Mouse (Mus musculus): ENCODE measurements around the gene Rspo1. TPM values are rescaled to one million over a fixed set of nuclear protein-coding genes. Genes with fewer than 3 reads are reported as not detected.

Gene Rspo1
- polyA plus RNA-seq, 1 experiment = not detected

DNA sequence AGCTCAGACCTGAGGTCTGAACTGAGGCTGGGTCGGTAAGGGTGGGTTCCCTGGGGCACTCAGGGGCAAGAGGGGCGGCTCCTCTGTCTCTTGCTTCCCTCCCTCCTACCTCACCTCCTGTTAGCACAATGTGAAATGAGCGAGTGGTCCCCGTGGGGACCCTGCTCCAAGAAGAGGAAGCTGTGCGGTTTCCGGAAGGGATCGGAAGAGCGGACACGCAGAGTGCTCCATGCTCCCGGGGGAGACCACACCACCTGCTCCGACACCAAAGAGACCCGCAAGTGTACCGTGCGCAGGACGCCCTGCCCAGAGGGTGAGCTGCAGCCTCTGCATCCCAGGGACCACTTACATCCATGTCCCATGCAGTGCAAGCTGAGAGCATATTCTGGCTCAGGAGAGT is 21.2 kb downstream of the Rspo1 start:
- TF ChIP-seq CTCF (IDR thresholded peaks at IDR 0.05; ENCODE audit: insufficient read depth, low read depth, low read length) (no peak), POLR2A (IDR thresholded peaks at IDR 0.05; ENCODE audit: insufficient read depth, low read depth, low read length) (no peak)
- Histone ChIP-seq H3K27ac (ENCODE audit: insufficient read depth, low read depth, low read length) (no peak overlapping the region), H3K4me1 (ENCODE audit: control insufficient read depth, insufficient read depth, low read length) (no peaks in the 10 kb centered on the region), H3K4me3 (ENCODE audit: insufficient read depth, low read depth, low read length) (no peak overlapping the region)
- 66% methylated on average over 15 of the region's 15 CpGs for WGBS

DNA sequence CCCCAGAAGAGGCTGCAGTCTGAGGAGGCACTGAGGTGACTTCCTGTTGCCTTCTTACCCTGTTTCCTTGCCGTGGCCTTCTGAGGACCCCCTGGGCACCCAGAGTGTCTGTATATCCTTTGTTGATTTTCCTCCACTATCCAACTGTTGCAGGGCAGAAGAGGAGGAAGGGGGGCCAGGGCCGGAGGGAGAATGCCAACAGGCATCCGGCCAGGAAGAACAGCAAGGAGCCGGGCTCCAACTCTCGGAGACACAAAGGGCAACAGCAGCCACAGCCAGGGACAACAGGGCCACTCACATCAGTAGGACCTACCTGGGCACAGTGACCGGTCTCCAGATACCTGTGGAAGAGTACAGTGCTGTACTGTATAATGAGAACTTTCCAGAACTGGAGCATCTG is 22.0 kb downstream of the Rspo1 start:
- 34% methylated on average over 6 of the region's 6 CpGs for WGBS
- H3K4me1 ChIP-seq (ENCODE audit: control insufficient read depth, insufficient read depth, low read length) = no peaks in the 10 kb centered on the region
- TF ChIP-seq POLR2A (IDR thresholded peaks at IDR 0.05; ENCODE audit: insufficient read depth, low read depth, low read length) (no peak), CTCF (IDR thresholded peaks at IDR 0.05; ENCODE audit: insufficient read depth, low read depth, low read length) (no peak)
- no peak overlapping the region for H3K27ac ChIP-seq (ENCODE audit: insufficient read depth, low read depth, low read length)
- H3K4me3 ChIP-seq (ENCODE audit: insufficient read depth, low read depth, low read length) = no peak overlapping the region

DNA sequence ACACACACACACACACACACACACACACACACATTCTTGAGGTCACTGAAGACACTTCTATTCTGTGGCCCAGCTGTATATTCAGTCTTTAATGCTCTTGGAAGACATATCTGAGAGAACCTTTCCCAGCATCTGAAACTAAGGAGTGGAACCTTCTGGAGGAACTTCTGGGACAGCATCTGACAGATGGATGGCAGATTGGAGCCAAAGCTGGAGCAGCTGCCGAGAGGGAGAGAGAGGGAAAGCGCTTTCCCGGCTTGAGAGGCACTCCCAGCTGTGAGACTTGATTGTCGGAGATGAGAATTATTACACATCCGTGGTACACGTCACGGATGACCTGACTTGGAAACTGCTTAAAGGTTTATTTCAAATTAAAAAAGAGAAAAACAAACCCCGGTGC is 22.5 kb downstream of the Rspo1 start:
- no peaks in the 10 kb centered on the region for H3K4me1 ChIP-seq (ENCODE audit: control insufficient read depth, insufficient read depth, low read length)
- no peak overlapping the region for H3K27ac ChIP-seq (ENCODE audit: insufficient read depth, low read depth, low read length)
- TF ChIP-seq POLR2A (IDR thresholded peaks at IDR 0.05; ENCODE audit: insufficient read depth, low read depth, low read length) (no peak), CTCF (IDR thresholded peaks at IDR 0.05; ENCODE audit: insufficient read depth, low read depth, low read length) (no peak)
- WGBS = 63% methylated on average over 8 of the region's 8 CpGs
- H3K4me3 ChIP-seq (ENCODE audit: insufficient read depth, low read depth, low read length) = no peak overlapping the region

DNA sequence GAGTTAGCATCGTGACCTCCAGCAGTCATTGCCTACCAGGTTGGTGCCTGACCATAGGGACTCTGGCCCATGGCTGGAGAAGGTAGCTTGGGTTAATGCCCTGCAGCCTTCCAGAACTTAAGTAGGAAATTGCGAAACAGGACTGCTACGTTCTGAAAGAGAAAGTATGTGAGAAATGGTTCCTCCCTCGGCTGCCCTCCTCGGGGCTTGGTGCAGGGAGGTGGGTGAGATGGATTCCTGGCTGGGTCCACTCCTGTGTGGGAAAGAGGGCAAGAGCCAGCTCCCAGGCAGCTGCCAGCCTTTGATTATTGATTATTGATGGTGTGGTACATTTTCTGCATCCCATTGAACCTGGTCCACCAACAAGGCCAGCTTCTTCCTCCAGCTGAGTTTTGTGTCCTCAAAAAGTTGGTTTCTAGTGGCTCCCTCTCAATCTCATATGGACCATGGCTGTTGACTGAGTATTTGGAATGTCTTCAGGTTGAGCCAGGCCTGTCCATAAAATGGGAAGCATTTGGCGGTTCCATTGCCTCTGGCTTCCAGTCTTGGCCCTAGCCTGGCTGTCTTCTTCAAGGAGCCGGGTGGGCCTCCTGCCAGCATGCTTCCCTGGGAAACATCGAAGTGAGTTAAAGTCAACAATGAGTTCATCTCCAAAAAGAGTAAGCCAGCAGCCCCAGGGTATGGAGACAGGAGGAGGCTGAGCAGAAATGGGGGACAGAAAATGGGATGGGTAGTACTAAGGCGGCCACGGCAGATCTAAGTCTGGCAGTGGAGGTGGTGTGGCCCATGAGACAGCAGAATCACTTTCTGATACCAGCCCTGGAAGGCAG is 29.8 kb downstream of the Rspo1 start, which contains the start of gene Gnl2:
Gnl2 (plus strand) TSS at position 780 of the 830 bp plus-strand sequence.
- WGBS = 86% methylated on average over 10 of the region's 10 CpGs
- Histone ChIP-seq H3K4me1 (ENCODE audit: control insufficient read depth, insufficient read depth, low read length) (no peaks in the 10 kb centered on the region), H3K4me3 (ENCODE audit: insufficient read depth, low read depth, low read length) (no peak within 1 kb of the TSS), H3K27ac (ENCODE audit: insufficient read depth, low read depth, low read length) (no peak within 1 kb of the TSS)
- TF ChIP-seq POLR2A (IDR thresholded peaks at IDR 0.05; ENCODE audit: insufficient read depth, low read depth, low read length) (no peak), CTCF (IDR thresholded peaks at IDR 0.05; ENCODE audit: insufficient read depth, low read depth, low read length) (no peak)

DNA sequence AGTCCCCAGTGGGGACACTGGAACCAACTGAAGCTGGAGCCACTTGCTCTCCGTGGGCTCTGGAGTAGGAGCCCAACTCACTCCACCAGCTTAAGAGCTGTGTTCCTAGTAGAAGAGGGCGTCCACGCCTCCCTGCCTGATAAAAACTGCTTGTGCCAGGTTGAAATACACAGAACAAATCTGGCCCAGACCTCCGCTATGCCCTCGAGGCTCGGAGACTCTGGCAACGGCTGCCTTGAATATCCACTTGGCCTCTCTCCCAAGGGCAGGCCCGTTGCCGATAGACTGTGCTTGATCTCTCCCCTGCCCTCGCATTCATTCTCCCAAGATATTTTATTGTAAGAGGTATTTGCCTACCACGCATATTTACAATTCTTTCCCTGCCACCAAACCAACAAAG is 31.2 kb downstream of the Rspo1 start:
- Histone ChIP-seq H3K4me3 (ENCODE audit: insufficient read depth, low read depth, low read length) (no peak overlapping the region), H3K27ac (ENCODE audit: insufficient read depth, low read depth, low read length) (no peak overlapping the region), H3K4me1 (ENCODE audit: control insufficient read depth, insufficient read depth, low read length) (no peaks in the 10 kb centered on the region)
- no peak for TF ChIP-seq POLR2A (IDR thresholded peaks at IDR 0.05; ENCODE audit: insufficient read depth, low read depth, low read length)
- 53% methylated on average over 11 of the region's 11 CpGs for WGBS

DNA sequence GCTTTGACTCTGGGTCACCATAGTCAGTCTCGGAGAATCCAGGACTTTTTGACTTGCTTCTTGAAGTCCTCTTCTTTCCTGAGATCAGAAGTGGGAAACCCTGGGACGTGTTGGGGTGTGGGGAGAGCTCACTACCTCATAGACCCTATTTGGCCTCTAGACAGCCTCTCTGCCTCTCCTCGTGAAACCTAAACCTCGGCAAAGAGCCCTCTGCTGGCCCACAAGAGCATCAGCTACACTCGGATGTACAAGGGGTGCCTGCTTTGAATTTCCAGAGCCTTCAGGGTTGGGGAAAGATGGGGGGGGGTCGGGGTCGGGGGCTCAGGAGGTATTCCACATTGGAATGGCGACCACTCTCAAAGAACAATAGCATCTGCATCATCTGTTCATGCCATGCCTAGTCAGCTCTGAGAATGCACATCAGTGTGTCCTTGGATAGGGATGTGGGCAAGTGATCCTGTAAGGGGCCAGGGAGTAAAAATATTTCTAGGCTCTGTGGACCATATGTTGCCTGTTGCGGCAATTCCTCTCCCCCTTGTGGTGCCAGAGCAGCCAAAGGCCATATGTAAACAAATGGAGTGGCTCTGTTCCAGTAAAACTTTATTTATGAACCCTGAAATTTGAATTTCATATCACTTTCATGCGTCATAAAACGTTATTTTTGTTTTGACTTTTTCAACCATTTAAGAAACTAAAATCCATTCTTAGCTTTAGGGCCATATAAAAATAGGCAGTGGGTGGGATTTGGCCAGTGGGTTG is 34.7 kb downstream of the Rspo1 start:
- H3K4me3 ChIP-seq (ENCODE audit: insufficient read depth, low read depth, low read length) = no peak overlapping the region
- TF ChIP-seq POLR2A (IDR thresholded peaks at IDR 0.05; ENCODE audit: insufficient read depth, low read depth, low read length) (no peak), CTCF (IDR thresholded peaks at IDR 0.05; ENCODE audit: insufficient read depth, low read depth, low read length) (no peak)
- WGBS = 34% methylated on average over 11 of the region's 11 CpGs
- no peaks in the 10 kb centered on the region for H3K4me1 ChIP-seq (ENCODE audit: control insufficient read depth, insufficient read depth, low read length)
- no peak overlapping the region for H3K27ac ChIP-seq (ENCODE audit: insufficient read depth, low read depth, low read length)

DNA sequence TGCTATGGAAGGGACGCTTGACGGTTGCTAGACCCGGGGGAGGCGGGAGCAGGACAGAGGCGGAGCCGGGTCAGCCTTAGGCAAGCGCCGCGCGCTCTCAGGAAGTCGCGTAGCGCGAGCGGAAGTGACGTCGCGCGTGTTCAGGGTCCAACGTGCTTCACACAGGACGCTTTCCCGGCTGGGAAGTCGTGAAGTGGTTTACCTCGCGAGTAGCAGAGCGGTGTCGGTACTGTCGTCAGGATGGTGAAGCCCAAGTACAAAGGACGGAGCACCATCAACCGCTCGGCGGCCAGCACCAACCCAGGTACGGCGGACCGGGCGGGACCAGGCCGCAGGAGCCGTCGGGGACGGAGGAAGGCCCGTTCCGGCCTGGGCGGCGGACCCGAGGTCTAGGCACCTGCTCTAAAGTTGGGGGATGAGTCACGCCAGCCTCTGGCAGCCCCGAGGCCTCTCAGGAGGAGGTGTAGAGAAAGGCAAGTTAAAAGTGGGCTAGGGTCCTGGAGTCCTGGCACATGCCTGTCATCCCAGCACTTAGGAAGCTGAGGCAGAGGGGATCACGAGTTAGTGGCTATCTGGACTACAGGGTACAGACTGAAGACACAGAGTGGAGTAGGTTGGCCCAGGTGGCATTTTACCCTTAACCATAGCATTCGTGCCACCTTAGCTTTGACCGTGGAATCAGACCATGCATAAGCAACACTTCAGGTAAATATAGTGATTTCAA is 43.8 kb downstream of the Rspo1 start:
- Histone ChIP-seq H3K4me1 (ENCODE audit: control insufficient read depth, insufficient read depth, low read length) (peaks cover 4% of the 10 kb centered on the region; the same call in 1 of the 2 replicates), H3K4me3 (ENCODE audit: insufficient read depth, low read depth, low read length) (peak overlapping the region; percentile 95), H3K27ac (ENCODE audit: insufficient read depth, low read depth, low read length) (no peak overlapping the region)
- WGBS = under 1% methylated on average over 50 of the region's 50 CpGs
- TF ChIP-seq POLR2A (IDR thresholded peaks at IDR 0.05; ENCODE audit: insufficient read depth, low read depth, low read length) (peak; percentile 79), CTCF (IDR thresholded peaks at IDR 0.05; ENCODE audit: insufficient read depth, low read depth, low read length) (no peak)

DNA sequence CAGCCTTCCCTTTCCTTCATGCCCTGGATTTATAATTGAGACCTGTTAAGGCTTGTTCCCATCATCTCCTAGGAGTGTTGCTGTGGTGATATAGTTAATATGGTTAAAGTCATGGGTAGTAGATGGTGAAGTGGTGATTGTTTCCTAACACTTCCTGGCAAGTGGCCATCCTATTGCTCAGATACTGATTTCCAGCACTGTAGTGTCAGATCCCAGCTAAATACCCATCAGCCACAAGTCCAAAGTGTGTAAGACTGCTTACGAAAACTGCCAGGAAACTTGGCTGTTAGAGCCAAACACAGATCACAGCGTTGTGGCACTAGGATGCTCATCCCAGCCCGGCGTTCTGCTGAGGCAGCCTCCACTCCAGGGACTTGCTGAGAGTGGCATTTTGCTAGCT is 48.1 kb downstream of the Rspo1 start:
- TF ChIP-seq CTCF (IDR thresholded peaks at IDR 0.05; ENCODE audit: insufficient read depth, low read depth, low read length) = no peak
- no peak for TF ChIP-seq POLR2A (IDR thresholded peaks at IDR 0.05; ENCODE audit: insufficient read depth, low read depth, low read length)
- WGBS = 65% methylated on average over 4 of the region's 4 CpGs
- Histone ChIP-seq H3K27ac (ENCODE audit: insufficient read depth, low read depth, low read length) (no peak overlapping the region), H3K4me1 (ENCODE audit: control insufficient read depth, insufficient read depth, low read length) (peaks cover 4% of the 10 kb centered on the region; the same call in 1 of the 2 replicates), H3K4me3 (ENCODE audit: insufficient read depth, low read depth, low read length) (no peak overlapping the region)
